Mouse (Mus musculus): Measurements from ENCODE around the gene Cc2d1a. TPM values are rescaled to one million over a fixed set of nuclear protein-coding genes. Genes with fewer than 3 reads are reported as not detected.
A peak's percentile ranks its signal among the peaks of the same experiment; 100 is the strongest.

The Cc2d1a gene
- polyA plus RNA-seq, 1 experiment from 2014 or later, result 18.2 TPM

GRCm38 (mm10) chr8:84087821-84088220, 59.9 kb downstream of the Cc2d1a start:
- peaks cover 23% of the 10 kb centered on the region for H3K4me1 ChIP-seq (replicated peaks)
- DNase-seq (ENCODE audit: low spot score), result no peak
- H3K36me3 ChIP-seq, result peaks cover 99% of the 10 kb centered on the region
- H3K27me3 ChIP-seq (ENCODE audit: insufficient read depth, poor library complexity, severe bottlenecking), result peaks cover 10% of the 10 kb centered on the region; the same call in 1 of the 2 replicates
- WGBS, result 96% methylated on average over 14 of the region's 14 CpGs
- H3K27ac ChIP-seq, result no peak overlapping the region
- H3K9me3 ChIP-seq, result no peaks in the 10 kb centered on the region
- no peak overlapping the region for H3K4me3 ChIP-seq

DNA sequence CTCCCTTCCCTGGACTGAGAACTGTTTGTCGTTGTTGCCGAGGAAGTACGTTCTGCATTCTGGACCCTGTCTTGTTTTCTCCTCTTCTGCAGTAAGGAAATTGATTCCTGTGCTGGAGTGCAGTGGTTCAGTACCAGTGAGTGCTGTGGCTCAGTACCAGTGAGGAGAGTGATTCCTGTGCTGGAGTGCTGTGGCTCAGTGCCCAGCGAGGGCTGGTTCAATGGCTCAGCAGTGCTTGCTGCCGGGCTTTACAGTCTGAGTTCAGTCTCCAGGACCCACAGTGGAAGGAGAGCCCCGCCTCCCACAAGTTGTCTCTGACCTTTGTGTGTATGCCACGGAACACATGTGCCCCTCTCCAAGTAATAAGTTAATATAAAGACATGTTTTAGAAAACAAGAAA, 60.6 kb downstream of the Cc2d1a start:
- Histone ChIP-seq H3K36me3 (peaks cover 99% of the 10 kb centered on the region), H3K27me3 (ENCODE audit: insufficient read depth, poor library complexity, severe bottlenecking) (peaks cover 10% of the 10 kb centered on the region; the same call in 1 of the 2 replicates), H3K4me3 (no peak overlapping the region), H3K4me1 (replicated peaks) (peaks cover 23% of the 10 kb centered on the region), H3K27ac (no peak overlapping the region), H3K9me3 (no peaks in the 10 kb centered on the region)
- no peak for DNase-seq (ENCODE audit: low spot score)
- whole genome bisulfite sequencing, result 83% methylated on average over 7 of the region's 7 CpGs

- WGBS, result 29% methylated on average over 42 of the region's 42 CpGs
- DNase-seq (ENCODE audit: low spot score), result peak; percentile 25
- H3K36me3 ChIP-seq, result peaks cover 98% of the 10 kb centered on the region
- peaks cover 23% of the 10 kb centered on the region for H3K4me1 ChIP-seq (replicated peaks)
- H3K4me3 ChIP-seq, result peak overlapping the region; percentile 22
- peak overlapping the region; percentile 46; the same call in 1 of the 2 replicates for H3K27ac ChIP-seq
- H3K27me3 ChIP-seq (ENCODE audit: insufficient read depth, poor library complexity, severe bottlenecking), result peaks cover 10% of the 10 kb centered on the region; the same call in 1 of the 2 replicates
- H3K9me3 ChIP-seq, result no peaks in the 10 kb centered on the region
Measured at GRCm38 (mm10) chr8:84084341-84085115, 63.2 kb downstream of the Cc2d1a start.

- Histone ChIP-seq H3K4me3 (no peak overlapping the region), H3K27me3 (ENCODE audit: insufficient read depth, poor library complexity, severe bottlenecking) (peaks cover 10% of the 10 kb centered on the region; the same call in 1 of the 2 replicates), H3K9me3 (no peaks in the 10 kb centered on the region), H3K36me3 (peaks cover 98% of the 10 kb centered on the region), H3K27ac (peak overlapping the region; percentile 46; the same call in 1 of the 2 replicates), H3K4me1 (replicated peaks) (peaks cover 23% of the 10 kb centered on the region)
- WGBS, result 18% methylated on average over 8 of the region's 8 CpGs
- DNase-seq (ENCODE audit: low spot score), result peak; percentile 73
Measured at GRCm38 (mm10) chr8:84083829-84084241, 63.9 kb downstream of the Cc2d1a start.

MicroRNAs within 50 kb of the gene (microRNA counts, 519-probe panel; counts per million panel counts)
- microRNA mmu-miR-181c, result 1,255 counts per million, percentile 77 among the panel's probes with 10 or more counts
- microRNA mmu-miR-709, result 1,255 counts per million, percentile 77 among the panel's probes with 10 or more counts

Other genes with a start within 250 kb of the Cc2d1a start
- 10.9 and 15.4 TPM in 2 replicates for gene Adgrl1, start 247.8 kb downstream of the Cc2d1a start, polyA plus RNA-seq (2016; fragmentation: Nextera tagmentation; extraction: Ambion mirVana)
- gene Gm10644, start 192.7 kb downstream of the Cc2d1a start, polyA plus RNA-seq (2016; fragmentation: Nextera tagmentation; extraction: Ambion mirVana), result 1.1 and 1.5 TPM in 2 replicates
- 99.1 and 112 TPM in 2 replicates for gene Asf1b, start 192.4 kb downstream of the Cc2d1a start, polyA plus RNA-seq (2016; fragmentation: Nextera tagmentation; extraction: Ambion mirVana)
- gene Prkaca, start 174.9 kb downstream of the Cc2d1a start, polyA plus RNA-seq (2016; fragmentation: Nextera tagmentation; extraction: Ambion mirVana), result 170 and 194 TPM in 2 replicates
- gene Samd1, start 150.3 kb downstream of the Cc2d1a start, polyA plus RNA-seq (2016; fragmentation: Nextera tagmentation; extraction: Ambion mirVana), result 7.6 and 9.5 TPM in 2 replicates
- gene 1700067K01Rik, start 146.4 kb downstream of the Cc2d1a start, polyA plus RNA-seq (2016; fragmentation: Nextera tagmentation; extraction: Ambion mirVana), result 0.52 and 0.54 TPM in 2 replicates
- 0.86 TPM in 1 of 2 replicates, not detected in the other for gene 2210011C24Rik, start 135.8 kb downstream of the Cc2d1a start, polyA plus RNA-seq (2016; fragmentation: Nextera tagmentation; extraction: Ambion mirVana)
- 9.2 and 10.0 TPM in 2 replicates for gene Palm3, start 126.5 kb downstream of the Cc2d1a start, polyA plus RNA-seq (2016; fragmentation: Nextera tagmentation; extraction: Ambion mirVana)
- gene Il27ra, start 105.3 kb downstream of the Cc2d1a start, polyA plus RNA-seq (2016; fragmentation: Nextera tagmentation; extraction: Ambion mirVana), result 0.24 and 0.30 TPM in 2 replicates
- gene Rln3, start 102.9 kb downstream of the Cc2d1a start, polyA plus RNA-seq (2016; fragmentation: Nextera tagmentation; extraction: Ambion mirVana), result 0.69 TPM in 1 of 2 replicates, not detected in the other
- gene Gm10643, start 82.8 kb downstream of the Cc2d1a start, polyA plus RNA-seq (2016; fragmentation: Nextera tagmentation; extraction: Ambion mirVana), result 1.5 and 1.8 TPM in 2 replicates
- 8.5 and 9.2 TPM in 2 replicates for gene Rfx1, start 81.1 kb downstream of the Cc2d1a start, polyA plus RNA-seq (2016; fragmentation: Nextera tagmentation; extraction: Ambion mirVana)
- 16.7 and 19.2 TPM in 2 replicates for gene Dcaf15, start 43.2 kb downstream of the Cc2d1a start, polyA plus RNA-seq (2016; fragmentation: Nextera tagmentation; extraction: Ambion mirVana)
- gene Podnl1, start 21.9 kb downstream of the Cc2d1a start, polyA plus RNA-seq (2016; fragmentation: Nextera tagmentation; extraction: Ambion mirVana), result 0.13 TPM in 1 of 2 replicates, not detected in the other
- gene 4930432K21Rik, start 89 bp upstream of the Cc2d1a start, polyA plus RNA-seq (2016; fragmentation: Nextera tagmentation; extraction: Ambion mirVana), result 2.1 TPM in 2 replicates
- 2.5 and 6.8 TPM in 2 replicates for gene Nanos3, start 37.3 kb upstream of the Cc2d1a start, polyA plus RNA-seq (2016; fragmentation: Nextera tagmentation; extraction: Ambion mirVana)
- gene Zswim4, start 89.1 kb upstream of the Cc2d1a start, polyA plus RNA-seq (2016; fragmentation: Nextera tagmentation; extraction: Ambion mirVana), result 36.9 and 53.5 TPM in 2 replicates
- 386 TPM in 2 replicates for gene D8Ertd738e, start 101.8 kb upstream of the Cc2d1a start, polyA plus RNA-seq (2016; fragmentation: Nextera tagmentation; extraction: Ambion mirVana)
- gene Mri1, start 109.4 kb upstream of the Cc2d1a start, polyA plus RNA-seq (2016; fragmentation: Nextera tagmentation; extraction: Ambion mirVana), result 65.3 and 72.1 TPM in 2 replicates
- gene Ccdc130, start 122.4 kb upstream of the Cc2d1a start, polyA plus RNA-seq (2016; fragmentation: Nextera tagmentation; extraction: Ambion mirVana), result 22.2 and 27.2 TPM in 2 replicates
- gene Cacna1a, start 240.5 kb upstream of the Cc2d1a start, polyA plus RNA-seq (2016; fragmentation: Nextera tagmentation; extraction: Ambion mirVana), result 7.3 TPM in 2 replicates